Mouse (Mus musculus): Measurements from ENCODE around the gene Dnaja3. TPM values are rescaled to one million over a fixed set of nuclear protein-coding genes. Genes with fewer than 3 reads are reported as not detected.
"Not testable (repeated sequence)": the region's sequence is repeated elsewhere in the genome, so short reads cannot be mapped to it uniquely, and the experiment has no call there.

Gene Dnaja3
- polyA plus RNA-seq, 1 experiment = 72.9 TPM

DNA sequence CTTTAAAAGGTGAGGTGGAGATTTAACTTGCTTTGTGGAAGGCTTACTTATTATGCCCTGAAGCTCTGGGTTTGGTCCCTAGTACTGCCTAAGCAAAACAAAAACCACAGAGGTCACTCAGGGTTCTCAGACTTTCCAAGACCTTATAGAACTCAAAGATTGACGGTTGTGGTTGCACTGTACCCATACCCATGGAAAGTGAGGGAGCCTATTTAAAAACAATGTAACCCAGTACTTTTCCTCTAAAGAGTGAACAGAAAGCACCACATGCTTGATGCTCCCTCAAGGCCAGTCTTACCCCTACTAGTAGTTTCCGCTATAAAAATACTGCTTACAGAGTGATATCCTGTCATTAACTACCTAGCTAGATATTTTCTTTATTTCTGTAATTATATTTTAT lies 96.5 kb downstream of the Dnaja3 start:
- Histone ChIP-seq H3K4me1 (ENCODE audit: control insufficient read depth, insufficient read depth, low read length) (peaks cover 16% of the 10 kb centered on the region), H3K36me3 (ENCODE audit: control insufficient read depth, insufficient read depth, low read length) (no peaks in the 10 kb centered on the region), H3K27me3 (replicated peaks; ENCODE audit: control insufficient read depth, insufficient read depth, low read length) (no peaks in the 10 kb centered on the region), H3K27ac (ENCODE audit: insufficient read depth, low read depth, low read length) (peak overlapping the region; percentile 71), H3K4me3 (ENCODE audit: insufficient read depth, low read depth, low read length) (no peak overlapping the region)
- DNase-seq = peak; percentile 44
- TF ChIP-seq CTCF (conservative IDR thresholded peaks at IDR 0.05; ENCODE audit: insufficient read depth, insufficient read length, low read depth, low read length) (no peak), POLR2A (IDR thresholded peaks at IDR 0.05; ENCODE audit: low read depth, low read length) (no peak)
- WGBS = 40% methylated on average over 2 of the region's 2 CpGs

DNA sequence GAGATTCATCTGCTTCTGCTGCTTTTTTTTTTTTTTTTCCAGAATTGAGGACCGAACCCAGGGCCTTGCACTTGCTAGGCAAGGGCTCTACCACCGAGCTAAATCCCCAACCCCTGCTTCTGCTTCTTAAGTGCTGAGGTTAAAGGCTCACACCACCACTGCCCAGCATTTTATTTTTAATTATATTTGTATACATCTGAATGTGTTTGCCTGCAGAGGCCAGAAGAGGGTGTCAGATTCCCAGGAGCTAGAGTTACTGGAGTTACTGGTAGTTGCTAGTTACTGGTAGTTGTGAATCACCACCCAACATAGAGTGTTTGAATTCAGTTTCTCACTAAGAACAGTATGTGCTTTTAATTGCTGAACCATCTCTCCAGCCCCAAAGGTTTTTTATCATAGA lies 100.2 kb downstream of the Dnaja3 start:
- H3K36me3 ChIP-seq (ENCODE audit: control insufficient read depth, insufficient read depth, low read length) = no peaks in the 10 kb centered on the region
- no peak overlapping the region for H3K4me3 ChIP-seq (ENCODE audit: insufficient read depth, low read depth, low read length)
- TF ChIP-seq CTCF (conservative IDR thresholded peaks at IDR 0.05; ENCODE audit: insufficient read depth, insufficient read length, low read depth, low read length) (no peak), POLR2A (IDR thresholded peaks at IDR 0.05; ENCODE audit: low read depth, low read length) (no peak)
- H3K4me1 ChIP-seq (ENCODE audit: control insufficient read depth, insufficient read depth, low read length) = peaks cover 13% of the 10 kb centered on the region
- DNase-seq = no peak
- no peaks in the 10 kb centered on the region for H3K27me3 ChIP-seq (replicated peaks; ENCODE audit: control insufficient read depth, insufficient read depth, low read length)
- no peak overlapping the region for H3K27ac ChIP-seq (ENCODE audit: insufficient read depth, low read depth, low read length)
- 82% methylated on average over 2 of the region's 2 CpGs for WGBS

GRCm38 (mm10) chr16:4742186-4742585 lies 102.4 kb downstream of the Dnaja3 start:
- no peak for TF ChIP-seq POLR2A (IDR thresholded peaks at IDR 0.05; ENCODE audit: low read depth, low read length)
- TF ChIP-seq CTCF (conservative IDR thresholded peaks at IDR 0.05; ENCODE audit: insufficient read depth, insufficient read length, low read depth, low read length) = no peak

DNA sequence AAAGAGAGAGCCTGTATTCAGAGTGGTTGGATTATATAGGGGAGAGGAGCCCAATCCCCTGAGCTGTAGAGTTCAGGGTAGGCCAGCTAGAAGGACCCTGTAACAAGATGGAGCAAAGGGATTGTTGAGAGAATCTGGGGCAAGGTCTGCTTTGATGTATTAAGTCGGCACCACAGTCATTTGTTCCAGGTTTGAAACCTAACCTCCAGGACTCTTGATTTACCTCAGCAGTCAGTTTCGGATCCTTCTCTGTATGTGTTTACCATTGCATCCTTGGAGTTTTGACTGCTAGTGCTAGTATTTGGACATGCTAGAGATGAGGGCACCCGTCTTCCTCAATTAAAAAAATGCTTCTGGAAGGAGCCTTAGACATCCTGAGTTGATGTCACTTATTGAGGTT lies 112.4 kb downstream of the Dnaja3 start:
- H3K36me3 ChIP-seq (ENCODE audit: control insufficient read depth, insufficient read depth, low read length) = no peaks in the 10 kb centered on the region
- no peak overlapping the region for H3K4me3 ChIP-seq (ENCODE audit: insufficient read depth, low read depth, low read length)
- no peak for DNase-seq
- no peaks in the 10 kb centered on the region for H3K27me3 ChIP-seq (replicated peaks; ENCODE audit: control insufficient read depth, insufficient read depth, low read length)
- 94% methylated on average over 3 of the region's 3 CpGs for WGBS
- TF ChIP-seq POLR2A (IDR thresholded peaks at IDR 0.05; ENCODE audit: low read depth, low read length) (no peak), CTCF (conservative IDR thresholded peaks at IDR 0.05; ENCODE audit: insufficient read depth, insufficient read length, low read depth, low read length) (no peak)
- H3K27ac ChIP-seq (ENCODE audit: insufficient read depth, low read depth, low read length) = 0 out of 2 replicates have a peak overlapping the region, but pooled peaks have one; percentile 8
- H3K4me1 ChIP-seq (ENCODE audit: control insufficient read depth, insufficient read depth, low read length) = peaks cover 19% of the 10 kb centered on the region

More at GRCm38 (mm10) chr16:4742186-4742585, 102.4 kb downstream of the Dnaja3 start:
- no peaks in the 10 kb centered on the region for H3K27me3 ChIP-seq (replicated peaks; ENCODE audit: control insufficient read depth, insufficient read depth, low read length)
- no peaks in the 10 kb centered on the region; the same call in 1 of the 2 replicates for H3K4me1 ChIP-seq (ENCODE audit: control insufficient read depth, insufficient read depth, low read length)
- H3K36me3 ChIP-seq (ENCODE audit: control insufficient read depth, insufficient read depth, low read length) = no peaks in the 10 kb centered on the region
- WGBS = 97% methylated on average over 1 of the region's 1 CpGs
- DNase-seq = no peak
- H3K27ac ChIP-seq (ENCODE audit: insufficient read depth, low read depth, low read length) = no peak overlapping the region
- no peak overlapping the region for H3K4me3 ChIP-seq (ENCODE audit: insufficient read depth, low read depth, low read length)

- peak overlapping the region; percentile 56; the same call in 1 of the 2 replicates for H3K27ac ChIP-seq (ENCODE audit: insufficient read depth, low read depth, low read length)
- WGBS = 51% methylated on average over 3 of the region's 3 CpGs
- peaks cover 19% of the 10 kb centered on the region for H3K4me1 ChIP-seq (ENCODE audit: control insufficient read depth, insufficient read depth, low read length)
- no peaks in the 10 kb centered on the region for H3K36me3 ChIP-seq (ENCODE audit: control insufficient read depth, insufficient read depth, low read length)
- no peaks in the 10 kb centered on the region for H3K27me3 ChIP-seq (replicated peaks; ENCODE audit: control insufficient read depth, insufficient read depth, low read length)
- no peak for TF ChIP-seq POLR2A (IDR thresholded peaks at IDR 0.05; ENCODE audit: low read depth, low read length)
- H3K4me3 ChIP-seq (ENCODE audit: insufficient read depth, low read depth, low read length) = no peak overlapping the region
- no peak for DNase-seq
These were observed 114.3 kb downstream of the Dnaja3 start for GRCm38 (mm10) chr16:4754045-4754444.

GRCm38 (mm10) chr16:4756660-4757335 lies 117.0 kb downstream of the Dnaja3 start:
- peaks cover 18% of the 10 kb centered on the region for H3K4me1 ChIP-seq (ENCODE audit: control insufficient read depth, insufficient read depth, low read length)
- H3K27ac ChIP-seq (ENCODE audit: insufficient read depth, low read depth, low read length) = peak overlapping the region; percentile 57
- H3K4me3 ChIP-seq (ENCODE audit: insufficient read depth, low read depth, low read length) = peak overlapping the region; percentile 51
- H3K36me3 ChIP-seq (ENCODE audit: control insufficient read depth, insufficient read depth, low read length); DNase-seq; H3K27me3 ChIP-seq (replicated peaks; ENCODE audit: control insufficient read depth, insufficient read depth, low read length): not testable (repeated sequence)
- 3% methylated on average over 28 of the region's 42 CpGs for WGBS

Other genes with a start within 250 kb of the Dnaja3 start
- 10.4 and 12.4 TPM in 2 replicates for gene Adcy9, start 219.5 kb upstream of the Dnaja3 start, polyA plus RNA-seq (2012; rRNA removed)
- 3.1 and 6.9 TPM in 2 replicates for gene Srl, start 98.2 kb upstream of the Dnaja3 start, polyA plus RNA-seq (2012; rRNA removed)
- gene Tfap4, start 80.1 kb upstream of the Dnaja3 start, polyA plus RNA-seq (2012; rRNA removed) = 4.5 and 5.1 TPM in 2 replicates
- gene Glis2, start 45.3 kb upstream of the Dnaja3 start, polyA plus RNA-seq (2012; rRNA removed) = 210 and 226 TPM in 2 replicates
- 27.3 and 41.8 TPM in 2 replicates for gene Pam16, start 15.0 kb upstream of the Dnaja3 start, polyA plus RNA-seq (2012; rRNA removed)
- 34.6 and 42.3 TPM in 2 replicates for gene Vasn, start within 50 bp of the Dnaja3 start, polyA plus RNA-seq (2012; rRNA removed)
- gene Coro7, start 39.8 kb downstream of the Dnaja3 start, polyA plus RNA-seq (2012; rRNA removed) = 43.1 and 54.5 TPM in 2 replicates
- gene Nmral1, start 79.4 kb downstream of the Dnaja3 start, polyA plus RNA-seq (2012; rRNA removed) = 5.7 and 6.6 TPM in 2 replicates
- gene Hmox2, start 86.4 kb downstream of the Dnaja3 start, polyA plus RNA-seq (2012; rRNA removed) = 57.2 and 70.7 TPM in 2 replicates
- gene Cdip1, start 150.3 kb downstream of the Dnaja3 start, polyA plus RNA-seq (2012; rRNA removed) = 83.2 and 105 TPM in 2 replicates
- gene 4930562C15Rik, start 195.4 kb downstream of the Dnaja3 start, polyA plus RNA-seq (2012; rRNA removed) = 0.03 TPM in 1 of 2 replicates, not detected in the other
- 38.4 and 39.2 TPM in 2 replicates for gene Ubald1, start 240.3 kb downstream of the Dnaja3 start, polyA plus RNA-seq (2012; rRNA removed)
- gene Mgrn1, start 246.3 kb downstream of the Dnaja3 start, polyA plus RNA-seq (2012; rRNA removed) = 197 and 218 TPM in 2 replicates

Measured in kidney, adult 2 months (tissue).